Mouse (Mus musculus) kidney, postnatal 10 days (tissue): ENCODE results near the gene Fam209.

Source experiments
- DNase-seq: peaks from one replicate; pipeline ENCODE4 v3.0.0; 2021; ENCODE audit warnings: mixed read lengths

Fam209 gene

DNA sequence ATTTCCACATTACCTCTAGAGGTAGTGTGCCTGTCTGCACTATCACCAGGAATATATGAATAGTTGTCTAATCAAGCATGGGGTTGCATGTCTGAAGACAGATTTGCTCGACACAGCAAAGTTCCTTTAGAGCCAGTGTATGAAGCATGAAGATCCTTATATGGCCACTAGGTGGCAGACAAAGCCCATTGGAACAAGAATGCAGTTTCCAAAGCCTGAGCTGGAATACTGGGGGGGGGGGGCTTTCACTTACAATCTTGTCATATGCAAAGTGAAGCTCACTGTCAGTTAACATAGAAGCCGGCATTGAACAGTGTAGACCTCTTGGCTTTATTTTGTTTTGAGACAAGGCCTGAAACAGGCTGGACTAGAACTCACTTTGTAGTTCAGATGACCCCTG lies 5.5 kb downstream of the Fam209 start:
- peak; percentile 67 for DNase-seq

DNA sequence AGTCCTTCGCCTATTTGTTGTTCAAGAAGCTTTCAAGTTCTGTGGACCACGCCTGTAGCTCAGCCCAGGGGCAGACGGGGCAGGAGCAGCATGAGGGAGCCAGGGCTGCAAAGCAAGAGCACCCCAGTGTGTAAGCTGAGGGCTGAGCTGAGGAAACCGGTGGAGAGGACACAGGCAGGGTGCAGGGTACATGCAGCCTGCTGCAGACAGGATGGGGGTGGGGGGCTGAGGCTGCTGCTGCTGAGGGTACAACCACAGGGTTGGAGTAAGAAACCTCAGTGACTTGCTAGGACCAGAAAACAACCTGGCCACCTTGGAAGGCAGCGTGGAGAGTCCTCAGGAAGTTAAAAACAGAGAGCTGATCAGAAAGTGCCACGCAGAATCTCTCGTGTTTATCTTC lies 8.0 kb downstream of the Fam209 start:
- DNase-seq: no peak

DNA sequence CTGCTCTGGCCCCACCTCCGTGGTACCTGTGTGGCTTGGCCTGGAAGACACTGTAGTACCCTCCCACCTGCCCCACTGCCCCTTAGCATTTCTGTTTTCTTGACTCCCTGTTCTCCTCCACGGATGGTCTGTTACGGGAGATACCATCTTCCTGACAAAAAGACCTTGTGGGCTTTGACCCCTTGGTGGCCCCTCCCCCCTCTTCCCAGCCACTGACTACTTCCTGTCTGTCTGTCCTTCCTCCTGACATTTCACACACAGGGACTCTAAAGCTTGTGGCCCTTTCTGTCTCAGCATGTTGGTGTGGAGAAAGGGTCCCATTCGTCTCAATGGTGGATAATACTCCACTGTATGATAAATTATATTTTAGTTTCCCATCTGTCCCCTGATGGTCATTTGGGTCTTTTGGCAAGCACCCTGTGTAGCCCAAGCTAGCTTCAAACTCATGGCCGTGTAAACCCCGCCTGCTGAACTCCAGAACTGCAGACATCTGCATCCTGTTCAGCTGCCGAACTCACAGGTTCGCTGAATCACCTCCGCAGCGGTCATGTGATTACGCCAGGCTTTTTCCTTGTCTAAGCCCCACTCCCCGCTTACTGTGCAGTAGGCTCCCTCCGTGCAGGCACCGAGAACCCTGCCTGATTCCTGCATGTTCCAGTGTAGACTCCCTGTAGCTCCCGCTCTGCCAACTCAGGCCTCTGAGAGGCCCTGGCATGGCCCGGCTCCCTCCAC lies 9.5 kb downstream of the Fam209 start:
- no peak for DNase-seq

DNA sequence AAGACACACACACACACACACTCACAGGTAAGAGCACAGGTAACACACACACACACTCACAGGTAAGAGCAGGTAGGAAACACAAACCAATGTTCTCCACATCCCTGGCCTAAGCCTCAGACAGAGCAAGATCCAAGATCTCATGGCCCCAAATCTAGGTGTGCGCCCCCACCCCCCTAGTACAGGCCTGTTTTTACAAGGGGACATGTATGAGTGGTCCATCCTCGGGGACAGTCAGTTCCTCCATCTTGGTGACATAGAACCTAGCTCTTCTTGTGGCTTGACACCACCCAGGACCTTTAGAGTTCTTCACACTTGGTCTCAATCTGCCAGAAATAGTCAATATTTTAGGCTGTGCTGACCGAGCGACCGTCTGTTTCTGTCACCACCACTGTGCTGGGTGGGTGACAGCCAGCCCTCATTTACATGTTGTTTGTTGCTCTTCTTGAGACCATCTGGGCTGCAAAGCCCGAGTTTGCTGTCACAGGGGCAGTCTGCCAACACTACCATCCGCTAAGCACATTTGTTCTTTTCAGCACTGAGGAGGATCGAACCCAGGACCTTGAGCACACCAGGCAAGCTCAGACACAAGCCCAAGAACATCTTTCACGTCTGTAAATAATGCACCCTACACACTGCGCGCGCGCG lies 11.6 kb downstream of the Fam209 start:
- DNase-seq: no peak

DNA sequence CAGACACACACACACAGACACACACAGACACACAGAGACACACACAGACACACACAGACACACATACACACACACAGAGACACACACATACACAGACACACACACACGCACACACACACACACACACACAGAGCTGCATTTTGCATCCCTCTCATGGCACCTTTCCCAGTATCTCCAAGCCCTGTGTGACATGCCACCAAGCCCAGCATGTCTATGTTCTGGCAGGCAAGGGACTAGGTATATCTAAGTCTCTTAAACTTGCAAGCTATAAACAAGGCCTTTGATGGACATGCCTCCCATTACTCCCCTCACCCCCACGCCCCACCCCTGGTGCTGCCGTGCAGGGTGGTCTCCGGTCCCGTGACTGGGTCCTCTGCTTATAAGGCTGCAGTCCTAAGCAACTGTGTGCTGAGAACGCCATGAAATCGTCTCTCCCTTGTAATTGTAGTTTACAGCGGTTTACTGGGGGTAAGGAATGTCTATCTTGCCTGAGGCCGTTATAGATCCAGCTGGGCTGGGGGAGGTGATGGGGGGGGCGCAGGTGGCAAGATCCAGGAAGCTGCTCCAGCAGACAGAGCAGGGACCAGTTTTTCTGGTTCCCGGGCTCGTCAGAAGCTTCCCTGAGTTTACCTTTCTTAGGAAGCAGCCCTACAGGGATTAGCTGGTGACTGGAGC lies 12.5 kb downstream of the Fam209 start:
- DNase-seq: no peak

DNA sequence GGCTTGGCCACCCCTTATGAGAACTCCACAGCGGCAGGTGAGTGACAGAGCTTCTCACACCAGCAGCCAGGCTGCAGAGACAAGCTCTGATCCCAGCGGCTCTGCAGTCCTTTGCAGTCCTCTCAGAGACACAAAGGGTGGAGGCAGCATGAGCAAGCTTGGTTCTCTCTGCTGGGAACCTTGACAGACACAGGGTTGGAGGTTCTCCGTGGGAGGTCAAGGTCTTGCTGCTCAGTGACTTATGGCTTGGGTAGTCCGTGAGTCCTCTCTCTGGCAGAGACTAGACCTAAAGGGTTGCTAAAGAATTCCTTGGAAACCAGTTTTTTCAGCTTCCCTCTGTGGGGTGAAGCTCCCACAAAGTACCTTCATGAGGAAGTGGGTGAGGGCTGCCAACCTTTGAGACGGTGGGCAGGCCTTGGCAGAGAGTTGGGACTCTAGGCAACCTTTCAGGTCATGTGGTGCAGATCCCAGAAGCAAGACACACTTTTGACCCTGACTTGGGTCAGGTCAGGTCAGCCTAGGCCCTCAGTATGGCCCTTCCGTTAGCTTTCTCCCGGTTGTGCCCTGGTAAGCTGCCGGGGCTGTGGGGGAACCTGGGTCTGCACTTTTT lies 24.5 kb downstream of the Fam209 start:
- no peak for DNase-seq

DNA sequence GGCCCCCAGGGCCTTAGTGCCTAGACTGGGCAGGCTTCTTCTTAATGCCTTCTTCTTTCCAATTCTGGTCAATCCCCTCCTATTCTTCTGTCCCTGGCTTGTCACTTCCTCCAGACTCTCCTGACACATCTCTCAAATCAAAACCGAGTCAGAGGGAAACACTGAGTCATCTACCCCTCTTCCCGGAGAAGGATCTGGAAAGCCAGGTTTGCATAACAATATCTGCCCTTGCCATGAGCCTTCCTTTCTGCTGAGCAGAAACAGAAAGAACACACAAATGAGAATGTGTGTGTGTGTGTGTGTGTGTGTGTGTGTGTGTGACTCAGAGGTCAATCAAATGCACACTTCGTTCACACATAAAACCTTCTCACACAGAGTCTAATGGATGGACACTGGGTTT lies 26.5 kb downstream of the Fam209 start:
- no peak for DNase-seq

DNA sequence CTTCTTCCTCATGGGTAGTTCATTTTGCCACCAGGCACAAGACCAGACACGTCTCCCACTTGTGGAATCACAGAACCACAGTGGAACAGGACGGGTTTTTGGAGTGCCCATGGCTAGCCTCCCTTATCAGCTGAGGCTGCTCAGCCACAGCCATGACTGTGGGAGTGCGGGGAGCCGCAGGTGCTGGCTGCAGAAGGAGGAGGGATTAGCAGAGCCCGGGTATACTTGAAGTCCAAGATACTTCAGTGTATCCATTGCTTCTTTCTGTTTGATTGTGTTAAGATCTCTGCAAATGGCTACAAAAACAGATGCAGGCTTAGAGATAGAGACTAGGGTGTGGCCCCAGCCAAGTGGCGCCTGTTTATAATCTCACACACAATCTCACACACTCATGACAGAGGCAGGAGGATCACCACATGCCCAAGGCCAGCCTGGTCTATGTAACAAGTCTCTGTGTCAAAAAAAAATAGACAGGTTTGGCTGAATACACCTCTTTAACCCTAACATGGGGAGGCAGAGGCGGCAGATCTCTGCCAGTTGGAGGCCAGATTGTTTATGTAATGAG lies 28.5 kb downstream of the Fam209 start:
- no peak for DNase-seq

DNA sequence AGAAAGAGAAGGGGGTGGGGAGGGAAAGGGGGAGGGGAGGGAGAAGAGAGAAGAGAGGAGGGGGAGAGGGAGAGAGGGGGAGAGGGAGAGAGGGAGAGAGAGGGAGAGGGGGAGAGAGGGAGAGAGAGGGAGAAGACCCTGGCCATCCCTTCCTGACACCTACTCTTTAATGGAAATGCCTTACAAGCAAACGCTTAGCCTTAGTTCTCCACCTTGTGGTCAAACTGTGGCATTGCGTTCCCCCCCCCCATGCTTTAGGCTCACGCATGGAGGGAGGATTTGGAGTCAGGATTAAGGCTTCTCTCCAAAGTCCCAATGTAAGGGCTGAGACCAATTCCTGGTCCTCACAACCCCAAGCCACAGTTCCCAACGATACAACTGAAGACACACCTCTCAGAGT lies 29.0 kb downstream of the Fam209 start:
- DNase-seq: peak; percentile 56

DNA sequence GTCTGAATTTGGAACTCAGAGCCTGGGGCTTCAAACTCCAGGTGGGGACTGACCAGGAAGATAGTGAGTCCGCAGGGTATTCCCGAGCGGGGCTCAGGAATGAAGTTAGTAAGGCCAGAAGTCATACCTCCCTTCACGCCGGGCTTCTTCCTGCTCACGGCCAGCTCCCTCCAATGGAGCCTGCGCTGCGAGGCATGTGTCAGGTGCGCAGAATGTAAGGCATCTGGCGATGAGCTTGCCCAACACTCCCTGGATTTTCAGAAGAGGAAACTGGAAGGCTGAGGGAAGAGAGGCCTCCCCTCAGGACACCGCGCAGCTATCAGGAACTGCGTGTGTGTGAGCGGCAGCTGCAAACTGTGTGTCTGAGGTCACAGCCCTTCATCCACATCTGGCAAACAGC lies 29.8 kb downstream of the Fam209 start:
- no peak for DNase-seq

DNA sequence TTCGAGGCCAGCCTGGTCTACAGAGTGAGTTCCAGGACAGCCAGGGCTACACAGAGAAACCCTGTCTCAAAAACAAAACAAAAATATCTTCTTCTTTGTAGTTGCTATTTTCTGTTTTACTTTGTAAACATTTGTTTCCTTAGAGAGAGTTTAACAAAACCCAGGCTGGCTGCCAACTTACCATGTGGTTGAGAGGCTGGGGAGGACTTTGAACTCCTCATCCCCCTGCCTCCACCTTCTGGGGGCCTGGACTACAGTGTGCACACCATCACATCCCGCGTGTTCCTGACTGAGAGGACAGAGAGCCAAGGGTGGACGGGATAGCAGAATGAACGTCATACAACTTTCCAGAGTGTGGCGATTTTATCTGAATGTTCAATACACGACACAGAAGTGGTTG lies 33.8 kb downstream of the Fam209 start:
- DNase-seq: peak; percentile 57

DNA sequence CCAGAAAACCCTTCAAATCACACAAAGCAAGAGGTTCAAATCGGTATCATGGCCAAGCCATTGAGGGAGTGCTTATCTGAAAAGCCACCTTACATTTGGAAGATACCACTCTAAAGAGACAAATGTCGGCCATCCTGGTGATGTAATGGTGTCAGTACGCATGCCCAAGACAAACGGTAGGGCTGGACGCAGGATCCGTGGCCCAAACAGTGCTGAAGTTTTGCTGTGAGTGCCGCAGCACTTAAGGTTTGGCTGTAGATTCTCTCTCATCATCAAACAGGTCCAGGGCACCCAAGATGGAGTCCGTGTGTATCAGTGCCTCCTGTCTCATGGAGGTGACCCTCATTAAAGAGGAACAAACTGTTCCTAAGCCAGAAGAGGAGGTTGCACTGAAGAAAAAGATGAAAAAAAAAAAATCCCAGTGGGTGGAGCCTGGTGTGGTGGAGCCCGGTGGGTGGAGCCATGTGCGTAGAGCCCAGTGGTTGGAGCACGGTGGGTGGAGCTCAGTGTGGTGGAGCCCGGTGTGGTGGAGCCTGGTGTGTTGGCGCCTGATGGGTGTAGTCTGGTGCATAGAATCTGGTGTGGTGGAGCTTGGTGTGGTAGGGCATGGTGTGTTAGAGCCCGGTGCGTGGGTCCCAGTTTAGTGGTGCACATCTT lies 37.9 kb downstream of the Fam209 start:
- DNase-seq: no peak

DNA sequence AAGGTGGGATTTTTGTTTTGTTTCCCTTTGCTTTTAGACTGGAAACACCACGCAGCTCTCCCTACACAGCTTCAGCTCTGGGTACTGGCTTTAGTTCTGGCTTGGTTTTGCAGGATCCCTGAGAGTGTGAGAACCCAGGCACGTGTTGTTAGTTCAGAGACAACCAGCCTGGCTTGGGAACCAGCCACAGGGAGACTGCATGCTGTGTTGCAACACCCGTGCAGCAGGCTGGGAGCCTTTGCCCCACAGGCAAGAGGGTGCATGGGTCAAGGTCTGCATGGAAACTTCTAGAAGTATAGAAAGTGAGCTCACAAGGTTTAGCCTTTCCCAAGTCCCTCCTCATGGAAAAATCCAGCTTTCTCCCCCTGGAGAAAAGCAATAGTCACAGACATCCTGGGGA lies 38.6 kb downstream of the Fam209 start:
- no peak for DNase-seq

DNA sequence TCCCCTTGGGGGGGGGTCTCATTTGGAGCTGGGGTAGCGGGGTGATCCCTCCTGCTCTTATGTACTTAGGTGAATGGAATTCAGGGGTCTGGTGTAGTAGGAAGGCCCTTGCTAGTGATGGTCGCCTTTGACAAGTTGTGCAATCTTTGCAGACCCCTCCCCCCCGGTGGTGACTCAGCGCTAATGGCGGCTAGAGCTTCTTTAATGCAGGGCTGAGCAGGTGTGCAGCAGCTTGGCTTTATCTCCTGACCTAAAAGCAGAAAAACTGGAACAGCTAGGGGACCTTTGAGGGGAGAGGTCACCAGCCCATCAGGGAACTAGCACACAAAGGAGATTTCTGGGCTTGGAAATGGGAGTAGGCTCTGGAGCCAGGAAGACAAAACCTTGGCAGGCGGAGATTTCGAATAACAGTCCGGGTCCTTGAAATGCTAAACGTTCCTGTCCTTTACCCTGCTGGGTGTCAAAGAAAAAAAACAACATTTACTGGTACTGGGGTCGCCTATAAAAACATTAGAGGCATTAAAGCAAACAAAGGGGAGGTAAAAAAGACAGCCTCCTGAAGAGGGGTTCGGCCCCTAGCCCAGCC lies 44.2 kb downstream of the Fam209 start:
- DNase-seq: no peak

DNA sequence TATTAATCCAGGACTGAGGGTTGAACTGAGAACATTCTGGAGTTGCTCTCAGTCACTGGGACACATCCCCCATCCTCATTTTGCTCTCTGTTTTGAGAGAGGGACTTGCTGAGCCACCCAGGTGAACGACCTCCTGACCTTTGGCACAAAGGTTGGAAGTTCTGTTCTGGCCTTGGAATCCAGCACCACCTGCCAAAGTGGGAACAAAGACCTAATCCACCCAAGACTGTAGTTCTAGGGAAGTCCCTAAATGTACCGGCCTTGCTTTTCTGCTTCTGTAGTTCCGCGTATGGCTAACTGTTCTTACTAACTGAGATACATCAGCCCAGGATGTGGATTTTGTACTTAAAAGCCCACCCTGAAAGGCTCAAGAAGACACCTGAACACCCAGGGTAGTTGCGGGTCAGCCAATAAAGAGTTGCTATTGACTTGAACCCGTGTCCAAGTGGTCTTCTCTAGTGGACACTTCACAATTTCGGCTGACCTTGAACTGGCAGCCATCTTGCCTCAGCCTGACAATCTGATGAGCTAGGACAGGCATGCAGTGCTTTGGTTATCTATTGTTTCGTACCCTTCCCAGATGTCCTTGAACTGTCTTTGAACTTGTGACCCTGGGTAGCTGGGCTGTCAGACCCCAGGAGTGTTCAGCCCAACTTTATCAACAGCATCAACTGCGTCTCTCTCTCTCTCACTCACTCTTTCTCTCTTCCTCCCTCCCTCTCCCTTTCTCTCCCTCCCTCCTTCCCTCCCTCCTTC lies 48.5 kb downstream of the Fam209 start:
- no peak for DNase-seq

DNA sequence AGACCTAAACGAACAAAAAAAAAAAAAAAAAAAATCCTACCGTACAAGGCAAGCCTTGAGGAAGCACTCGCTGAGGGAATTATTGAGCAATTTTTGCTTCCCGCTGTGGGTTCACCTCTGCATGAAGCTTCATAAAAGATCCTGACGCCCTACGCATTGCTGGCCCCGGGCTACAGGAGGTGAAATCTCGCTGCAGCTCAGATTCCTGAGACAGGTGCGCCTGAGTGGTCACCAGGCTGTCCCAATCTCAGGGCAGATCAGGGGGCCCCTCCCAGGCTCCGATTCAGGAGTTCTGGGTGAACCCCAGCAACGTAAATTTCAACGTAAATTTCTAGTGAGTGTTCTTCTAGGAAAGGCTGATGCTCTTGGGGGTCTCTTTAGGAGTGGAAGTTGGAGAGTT lies 50.2 kb downstream of the Fam209 start:
- DNase-seq: no peak
